Mouse (Mus musculus) liver, embryonic 11.5 days (tissue): ENCODE results near the gene Tpi1. TPM values are rescaled to one million over a fixed set of nuclear protein-coding genes. Genes with fewer than 3 reads are reported as not detected.
A peak's percentile ranks its signal among the peaks of the same experiment; 100 is the strongest.

Experiments used
- ATAC-seq: fragments of 200-750 bp; cut with Nextera tagmentation; replicated peaks from 2 replicates; pipeline ENCODE4 v1.8.0; 2017; ENCODE audit warnings: moderate number of reproducible peaks, mild to moderate bottlenecking, moderate TSS enrichment, moderate library complexity; ENCODE audit not compliant: low FRiP score
- DNase-seq: peaks from one replicate; pipeline ENCODE4 v3.0.0-alpha.2; 2017; ENCODE audit warnings: low spot score
- H3K27ac ChIP-seq: fragments of 300-500 bp; sonication (generic); 2 replicates; pipeline ENCODE4 v1.5.1; 2014; ENCODE audit warnings: mild to moderate bottlenecking, low read depth, low read length, control low read depth
- H3K27me3 ChIP-seq: fragments of 300-500 bp; sonication (generic); replicated peaks from 2 replicates; pipeline ENCODE4 v1.6.1; 2014; ENCODE audit warnings: low read length, mixed read lengths; ENCODE audit not compliant: control insufficient read depth, insufficient read depth
- H3K36me3 ChIP-seq: fragments of 300-500 bp; sonication (generic); 2 replicates; pipeline ENCODE4 v1.6.1; 2014; ENCODE audit warnings: mild to moderate bottlenecking, low read length, moderate library complexity, mixed read lengths; ENCODE audit not compliant: control insufficient read depth, insufficient read depth
- H3K4me1 ChIP-seq: fragments of 300-500 bp; sonication (generic); replicated peaks from 2 replicates; pipeline ENCODE4 v1.6.1; 2014; ENCODE audit warnings: low read length, mixed read lengths; ENCODE audit not compliant: control insufficient read depth, insufficient read depth
- H3K4me2 ChIP-seq: fragments of 300-500 bp; sonication (generic); 2 replicates; pipeline ENCODE4 v1.6.1; 2014; ENCODE audit warnings: mild to moderate bottlenecking, control low read depth, moderate library complexity
- H3K4me3 ChIP-seq: fragments of 300-500 bp; sonication (generic); 2 replicates; pipeline ENCODE4 v1.5.1; 2014; ENCODE audit warnings: low read depth, low read length, control low read depth
- H3K9ac ChIP-seq: fragments of 300-500 bp; sonication (generic); 2 replicates; pipeline ENCODE4 v1.6.1; 2014; ENCODE audit warnings: low read depth, low read length, control low read depth
- H3K9me3 ChIP-seq: fragments of 300-500 bp; sonication (generic); 2 replicates; pipeline ENCODE4 v1.6.1; 2016; ENCODE audit warnings: low read length, inconsistent platforms, mixed read lengths; ENCODE audit not compliant: control insufficient read depth
- WGBS: fragments of 180-500 bp; shearing (Covaris S2); extraction: QIAGEN DNeasy Blood & Tissue Kit; methylation state at CpG from one replicate; pipeline ENCODE4 v1.1.7; 2014; 5-methylcytosine and 5-hydroxymethylcytosine counted together
- polyA plus RNA-seq: library from polyadenylated mRNA; unstranded; fragments of >200 nt; fragmentation: Nextera tagmentation; extraction: Ambion mirVana; gene quantifications from 2 replicates; pipeline ENCODE4 v1.2.1, GENCODE M21; 2014

The Tpi1 gene
- polyA plus RNA-seq, 1 experiment from 2014 or later = 1,267 TPM

DNA sequence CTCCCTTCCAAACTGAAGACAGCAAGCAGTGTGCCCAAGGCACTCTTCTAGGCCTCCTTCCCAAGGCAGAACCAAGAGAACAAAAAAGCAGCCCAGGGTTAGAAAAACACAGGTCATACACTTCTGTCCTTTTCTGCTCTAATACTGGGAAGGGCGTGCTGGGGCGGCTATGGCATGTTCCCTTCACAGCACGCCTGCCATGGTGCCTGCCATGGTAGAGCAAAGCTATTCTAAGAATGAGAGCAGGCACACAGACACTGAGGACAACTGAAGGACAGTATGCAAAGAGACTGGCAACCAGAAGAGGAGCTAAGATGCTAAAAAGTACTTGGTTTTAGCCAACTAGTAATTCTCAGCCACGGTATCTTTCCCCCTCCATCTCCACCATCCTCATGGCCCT is 8.0 kb upstream of the Tpi1 start:
- H3K27me3 ChIP-seq = no peaks in the 10 kb centered on the region
- H3K4me1 ChIP-seq = no peaks in the 10 kb centered on the region
- WGBS = 95% methylated on average over 4 of the region's 4 CpGs
- H3K9me3 ChIP-seq = no peaks in the 10 kb centered on the region
- no peak for ATAC-seq
- no peak for DNase-seq
- peaks cover 80% of the 10 kb centered on the region for H3K36me3 ChIP-seq
- no peak overlapping the region for H3K9ac ChIP-seq
- no peak overlapping the region for H3K4me2 ChIP-seq
- no peak overlapping the region for H3K27ac ChIP-seq
- H3K4me3 ChIP-seq = no peak overlapping the region

DNA sequence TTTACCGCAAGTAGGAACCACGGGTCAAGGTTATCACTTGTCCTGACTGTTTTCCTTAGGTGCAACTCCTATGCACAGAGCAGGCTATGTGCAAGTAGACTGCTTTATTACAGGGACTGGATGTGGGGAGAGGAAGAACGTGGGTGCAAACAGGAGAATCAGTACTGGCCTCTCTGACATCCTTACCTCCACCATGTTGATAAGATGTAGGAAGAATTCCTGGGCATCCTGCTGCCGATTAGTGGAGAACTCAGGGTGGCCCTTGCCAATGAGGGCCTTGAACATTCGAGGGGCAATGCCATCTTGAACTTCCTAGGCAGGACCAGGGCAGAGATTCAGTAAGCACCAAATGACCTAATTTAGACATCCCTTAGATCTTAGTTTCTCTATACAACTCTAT is 6.8 kb upstream of the Tpi1 start:
- H3K9ac ChIP-seq = no peak overlapping the region
- H3K4me2 ChIP-seq = no peak overlapping the region
- H3K4me3 ChIP-seq = no peak overlapping the region
- H3K27ac ChIP-seq = no peak overlapping the region
- no peaks in the 10 kb centered on the region for H3K9me3 ChIP-seq
- no peak for ATAC-seq
- no peaks in the 10 kb centered on the region for H3K4me1 ChIP-seq
- no peak for DNase-seq
- 88% methylated on average over 5 of the region's 5 CpGs for WGBS
- H3K27me3 ChIP-seq = no peaks in the 10 kb centered on the region
- H3K36me3 ChIP-seq = peaks cover 80% of the 10 kb centered on the region

DNA sequence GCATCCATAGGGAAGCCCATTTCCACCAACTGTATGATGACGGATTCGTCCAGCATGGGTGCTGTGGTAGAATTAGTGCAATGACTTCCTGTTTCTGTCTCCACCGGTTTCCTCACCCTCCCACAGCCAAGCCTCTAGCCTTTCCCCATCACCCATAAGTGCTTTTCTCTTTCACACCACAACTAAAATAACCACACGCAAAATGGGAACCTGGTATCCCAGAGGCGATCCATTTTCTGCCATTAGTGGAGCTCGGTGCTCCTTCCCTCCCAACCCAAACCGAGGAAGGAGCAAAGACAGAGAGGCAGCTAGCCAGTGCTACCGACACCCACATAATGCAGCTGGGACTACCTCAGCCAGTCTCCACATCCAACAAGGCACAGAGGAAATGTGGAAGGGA is 3.9 kb upstream of the Tpi1 start:
- ATAC-seq = no peak
- Histone ChIP-seq H3K27me3 (no peaks in the 10 kb centered on the region), H3K27ac (no peak overlapping the region), H3K4me3 (no peak overlapping the region), H3K4me1 (peaks cover 11% of the 10 kb centered on the region), H3K9me3 (no peaks in the 10 kb centered on the region), H3K9ac (no peak overlapping the region), H3K36me3 (peaks cover 58% of the 10 kb centered on the region), H3K4me2 (no peak overlapping the region)
- WGBS = 75% methylated on average over 8 of the region's 8 CpGs
- DNase-seq = no peak

DNA sequence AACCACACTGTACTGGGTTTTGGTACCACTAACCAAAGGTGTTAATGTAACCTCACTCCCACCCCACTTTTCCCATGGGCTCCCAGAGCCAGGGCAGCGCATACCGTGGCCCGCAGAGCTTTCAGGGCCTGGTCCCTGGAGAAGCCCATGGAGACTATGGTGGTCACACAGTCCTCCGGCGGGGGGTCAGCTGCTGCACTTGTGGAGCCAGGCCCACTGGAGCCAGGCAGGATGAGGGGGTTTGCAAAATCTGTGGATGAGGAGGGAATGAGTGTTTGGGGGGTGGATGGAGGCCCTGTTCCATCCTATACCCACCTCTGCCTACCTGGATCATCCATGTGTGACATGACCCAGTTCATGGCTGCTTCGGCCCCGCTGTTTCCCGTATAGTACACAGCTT is 3.5 kb upstream of the Tpi1 start:
- Histone ChIP-seq H3K9ac (no peak overlapping the region), H3K36me3 (peaks cover 56% of the 10 kb centered on the region), H3K4me2 (no peak overlapping the region), H3K9me3 (no peaks in the 10 kb centered on the region), H3K4me1 (peaks cover 12% of the 10 kb centered on the region), H3K27ac (no peak overlapping the region), H3K4me3 (no peak overlapping the region), H3K27me3 (no peaks in the 10 kb centered on the region)
- DNase-seq = no peak
- no peak for ATAC-seq
- WGBS = 97% methylated on average over 8 of the region's 8 CpGs

DNA sequence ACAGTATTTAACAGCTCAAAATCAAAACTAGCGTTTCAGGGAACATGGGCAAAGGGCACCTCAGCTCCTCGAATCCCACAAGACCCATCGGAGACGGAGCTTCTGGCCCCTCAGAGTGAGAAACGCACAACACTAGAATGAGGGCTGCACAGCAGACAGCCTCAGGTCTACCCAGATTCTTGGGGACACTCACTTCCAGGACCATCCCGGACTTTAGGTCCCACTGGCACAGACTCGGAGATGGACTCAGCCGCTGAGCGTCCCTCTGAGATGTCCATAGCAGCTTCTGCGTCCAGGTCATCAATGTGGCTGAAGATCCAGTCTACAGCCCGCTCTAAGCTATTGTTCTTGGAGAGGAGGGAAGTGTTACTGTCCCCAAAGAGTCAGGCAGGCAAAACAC is 3.0 kb upstream of the Tpi1 start:
- Histone ChIP-seq H3K27ac (no peak overlapping the region), H3K9ac (no peak overlapping the region), H3K36me3 (peaks cover 56% of the 10 kb centered on the region), H3K4me3 (no peak overlapping the region), H3K27me3 (no peaks in the 10 kb centered on the region), H3K9me3 (no peaks in the 10 kb centered on the region), H3K4me1 (peaks cover 16% of the 10 kb centered on the region), H3K4me2 (no peak overlapping the region)
- 95% methylated on average over 11 of the region's 11 CpGs for WGBS
- DNase-seq = no peak
- ATAC-seq = no peak

DNA sequence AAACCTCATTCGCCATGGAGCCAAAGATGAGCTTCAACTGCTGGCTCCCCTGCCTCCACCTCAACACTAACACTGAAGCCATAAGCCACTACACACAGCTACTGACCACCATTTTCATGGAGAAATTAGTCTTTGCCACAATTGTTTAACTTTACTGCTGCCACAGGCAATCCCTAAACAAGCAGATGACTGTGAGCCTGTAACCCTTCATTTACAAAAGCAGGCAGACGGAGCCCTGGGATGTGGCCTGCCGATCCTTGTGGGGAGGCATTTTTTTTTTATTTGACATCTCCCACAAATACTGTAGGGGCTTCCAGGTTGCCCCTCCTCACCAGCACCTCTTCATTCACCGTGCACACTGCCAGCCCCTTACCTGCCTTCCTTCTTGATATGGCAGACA is 2.5 kb upstream of the Tpi1 start:
- DNase-seq (no peak), ATAC-seq (no peak)
- Histone ChIP-seq H3K9ac (no peak overlapping the region), H3K4me1 (peaks cover 22% of the 10 kb centered on the region), H3K9me3 (no peaks in the 10 kb centered on the region), H3K4me2 (no peak overlapping the region), H3K36me3 (peaks cover 56% of the 10 kb centered on the region), H3K27ac (no peak overlapping the region), H3K4me3 (no peak overlapping the region), H3K27me3 (no peaks in the 10 kb centered on the region)
- WGBS = 87% methylated on average over 4 of the region's 4 CpGs

DNA sequence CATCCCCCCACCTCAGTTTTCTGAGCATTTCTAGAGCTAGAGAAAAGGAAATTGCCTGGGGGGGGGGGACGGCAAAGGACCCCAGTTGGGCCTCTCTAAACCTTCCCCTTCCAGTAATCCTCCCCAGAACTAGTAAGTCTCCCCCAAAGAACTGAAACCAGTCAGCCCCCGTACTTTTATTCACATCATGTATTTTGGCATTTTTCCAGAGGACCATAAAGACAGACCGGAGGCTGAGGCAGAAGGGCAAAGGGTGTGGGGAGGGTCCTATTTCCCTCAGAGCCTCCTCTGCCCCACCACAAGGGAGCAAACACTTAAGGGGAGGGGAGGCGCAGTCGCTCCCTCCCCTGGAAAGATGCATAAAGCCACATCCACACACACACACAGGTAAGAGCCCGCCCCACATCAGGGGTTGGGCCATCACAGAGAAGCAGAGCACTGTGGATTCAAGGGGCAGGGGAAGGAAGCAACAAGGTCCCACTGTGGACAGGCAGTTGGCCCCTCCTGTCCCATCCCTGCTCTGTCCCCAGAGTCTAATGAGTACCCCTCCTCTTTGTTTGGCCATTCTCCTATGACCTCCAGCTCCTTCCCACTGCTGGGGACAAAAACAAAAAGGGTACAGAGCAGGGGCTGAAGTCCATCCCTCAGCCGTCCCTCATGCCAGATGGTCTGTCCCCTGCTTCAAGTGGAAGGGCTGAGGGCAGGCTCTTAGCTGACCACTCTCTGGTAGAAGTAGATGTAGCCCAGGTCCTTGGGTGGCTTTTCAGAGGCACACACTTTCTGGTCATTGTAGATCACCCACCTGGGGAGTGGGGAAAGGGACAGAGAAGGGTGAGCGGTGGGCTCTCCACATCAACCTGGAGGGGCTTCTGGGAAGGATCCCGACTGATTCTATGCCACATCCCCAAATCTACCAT is 1.0 kb upstream of the Tpi1 start:
- no peak for ATAC-seq
- Histone ChIP-seq H3K4me3 (peak overlapping the region; percentile 87; the same call in 1 of the 2 replicates), H3K4me2 (peak overlapping the region; percentile 70; the same call in 1 of the 2 replicates), H3K9me3 (no peaks in the 10 kb centered on the region), H3K4me1 (peaks cover 31% of the 10 kb centered on the region), H3K27ac (peak overlapping the region; percentile 98; the same call in 1 of the 2 replicates), H3K36me3 (peaks cover 52% of the 10 kb centered on the region), H3K27me3 (no peaks in the 10 kb centered on the region), H3K9ac (peak overlapping the region; percentile 98)
- 72% methylated on average over 9 of the region's 9 CpGs for whole genome bisulfite sequencing
- DNase-seq = no peak

DNA sequence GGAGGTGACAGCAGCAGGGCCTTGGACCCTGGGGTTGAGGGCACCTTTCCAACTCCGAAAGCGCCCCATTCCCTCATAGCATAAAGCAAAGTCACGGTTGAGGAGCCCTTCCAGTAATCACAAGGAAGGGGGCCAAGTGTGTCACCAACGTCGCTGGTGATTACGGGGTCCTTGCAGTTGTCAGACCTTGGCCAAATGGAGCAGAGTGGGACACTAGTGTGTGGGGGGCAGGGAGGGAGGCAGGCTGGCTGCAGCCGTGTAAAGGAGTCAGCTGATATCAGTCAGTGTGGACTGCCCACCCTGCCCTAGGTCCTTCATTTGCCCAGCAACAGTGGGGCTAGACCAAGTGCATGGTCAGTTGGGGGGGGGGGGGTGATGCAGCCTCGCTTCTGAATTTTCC is 352 bp upstream of the Tpi1 start:
- ATAC-seq = peak; percentile 8; the same call in 1 of the 2 replicates
- peaks cover 48% of the 10 kb centered on the region for H3K36me3 ChIP-seq
- peaks cover 37% of the 10 kb centered on the region for H3K4me1 ChIP-seq
- no peak for DNase-seq
- peak overlapping the region; percentile 98 for H3K27ac ChIP-seq
- peak overlapping the region; percentile 98 for H3K9ac ChIP-seq
- no peaks in the 10 kb centered on the region for H3K27me3 ChIP-seq
- peak overlapping the region; percentile 87 for H3K4me3 ChIP-seq
- 29% methylated on average over 7 of the region's 8 CpGs for WGBS
- peak overlapping the region; percentile 70 for H3K4me2 ChIP-seq
- H3K9me3 ChIP-seq = no peaks in the 10 kb centered on the region

DNA sequence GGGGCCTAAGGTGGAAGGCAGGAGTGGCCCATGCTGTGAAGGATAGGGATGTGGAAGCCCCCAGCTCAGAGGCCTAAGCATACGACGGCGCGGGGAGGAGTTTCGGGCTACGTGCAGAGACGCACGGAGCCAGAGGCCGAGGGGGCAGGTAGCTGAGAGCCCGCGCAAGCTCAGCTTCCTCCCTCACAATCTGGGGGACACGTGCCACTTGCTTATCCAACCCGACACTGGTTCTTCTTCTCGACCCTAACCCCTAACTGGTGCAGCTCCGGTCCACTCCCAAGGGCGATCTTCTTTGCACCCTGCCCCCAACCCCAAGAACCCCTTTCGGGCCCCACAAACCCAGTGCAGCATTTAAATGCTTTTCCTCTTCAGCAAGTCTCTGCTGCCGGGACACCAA is 600 bp downstream of the Tpi1 start:
- H3K27ac ChIP-seq = peak overlapping the region; percentile 98
- peak overlapping the region; percentile 87 for H3K4me3 ChIP-seq
- peaks cover 38% of the 10 kb centered on the region for H3K4me1 ChIP-seq
- peak overlapping the region; percentile 98 for H3K9ac ChIP-seq
- H3K9me3 ChIP-seq = no peaks in the 10 kb centered on the region
- under 1% methylated on average over 18 of the region's 18 CpGs for WGBS
- ATAC-seq (peak; percentile 66), DNase-seq (peak; percentile 87)
- peaks cover 39% of the 10 kb centered on the region for H3K36me3 ChIP-seq
- H3K27me3 ChIP-seq = no peaks in the 10 kb centered on the region
- peak overlapping the region; percentile 70 for H3K4me2 ChIP-seq
